Mouse (Mus musculus): ENCODE measurements around the gene Copz2.

DNA sequence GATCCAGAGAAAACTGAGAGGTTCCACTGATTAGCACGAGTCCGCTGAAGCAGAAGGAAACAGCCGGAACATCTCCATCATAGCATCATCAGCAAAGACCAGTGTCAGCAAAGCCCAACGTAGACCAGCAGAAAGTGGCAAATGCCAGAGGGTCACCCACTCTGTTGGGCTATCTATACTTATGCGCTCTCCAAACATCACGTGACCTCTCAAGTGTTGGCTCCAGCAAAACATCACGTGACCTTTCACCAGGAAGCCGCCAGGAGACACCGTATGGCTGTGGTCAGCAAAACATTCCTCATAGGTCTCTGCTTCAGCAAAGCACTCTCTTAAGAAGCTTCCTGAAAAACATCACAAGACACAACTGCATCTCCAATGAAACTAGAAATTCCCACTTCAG is 30.6 kb downstream of the Copz2 start:
- no peak for TF ChIP-seq POLR2A (IDR thresholded peaks at IDR 0.05; ENCODE audit: extremely low read depth, insufficient read depth, low read length)
- no peak for TF ChIP-seq CTCF (IDR thresholded peaks at IDR 0.05; ENCODE audit: low read depth, low read length)
